Mouse (Mus musculus) retina, postnatal 7 days (tissue): ENCODE data around the gene Rnf225.

Experiments used
- DNase-seq: peaks from one replicate; pipeline ENCODE4 v3.0.0-alpha.2; 2012; ENCODE audit warnings: low read depth, low spot score

Gene Rnf225

DNA sequence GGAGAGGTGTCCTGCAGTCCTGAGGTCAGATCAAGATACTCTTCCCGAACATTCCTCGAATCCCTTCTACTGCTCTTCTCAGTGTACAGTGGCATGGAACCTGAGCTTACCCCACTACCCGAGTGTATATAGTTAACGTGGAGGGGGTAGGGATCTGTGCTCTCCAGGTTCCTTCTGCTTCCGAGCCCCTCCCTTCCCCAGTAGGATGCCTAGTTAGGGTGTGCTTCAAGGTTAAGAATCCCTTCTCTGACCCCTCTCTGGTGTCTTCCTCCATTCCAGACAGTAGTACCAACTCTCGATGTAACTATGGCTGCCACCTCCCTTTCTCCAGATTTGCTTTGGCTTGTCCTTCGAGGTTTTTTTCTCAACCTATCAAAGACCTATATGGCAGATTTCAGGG is 53.1 kb downstream of the Rnf225 start:
- DNase-seq: no peak
